Mouse (Mus musculus) lung, embryonic 15.5 days (tissue): Measurements from ENCODE around the gene Galnt2. TPM values are rescaled to one million over a fixed set of nuclear protein-coding genes. Genes with fewer than 3 reads are reported as not detected.

Experiments used
- ATAC-seq: fragments of 200-750 bp; cut with Nextera tagmentation; 2 replicates; pipeline ENCODE4 v1.8.0; 2017; ENCODE audit warnings: moderate number of reproducible peaks, borderline replicate concordance; ENCODE audit not compliant: low FRiP score, low TSS enrichment; ENCODE audit errors: extremely low read depth
- H3K27ac ChIP-seq: fragments of 300-500 bp; sonication (generic); 2 replicates; pipeline ENCODE4 v1.5.1; 2015; ENCODE audit warnings: moderate library complexity, mild to moderate bottlenecking, inconsistent platforms
- H3K27me3 ChIP-seq: fragments of 300-500 bp; sonication (generic); 2 replicates; pipeline ENCODE4 v1.6.1; 2015; ENCODE audit warnings: inconsistent platforms
- H3K36me3 ChIP-seq: fragments of 300-500 bp; sonication (generic); 2 replicates; pipeline ENCODE4 v1.6.1; 2015; ENCODE audit warnings: inconsistent platforms
- H3K4me1 ChIP-seq: fragments of 300-500 bp; sonication (generic); 2 replicates; pipeline ENCODE4 v1.6.1; 2015; ENCODE audit warnings: inconsistent platforms
- H3K4me2 ChIP-seq: fragments of 300-500 bp; sonication (generic); 2 replicates; pipeline ENCODE4 v1.6.1; 2015; ENCODE audit warnings: inconsistent platforms, mild to moderate bottlenecking, moderate library complexity
- H3K4me3 ChIP-seq: fragments of 300-500 bp; sonication (generic); 2 replicates; pipeline ENCODE4 v1.5.1; 2015; ENCODE audit warnings: mild to moderate bottlenecking, inconsistent platforms
- H3K9ac ChIP-seq: fragments of 300-500 bp; sonication (generic); 2 replicates; pipeline ENCODE4 v1.6.1; 2015; ENCODE audit warnings: inconsistent platforms
- H3K9me3 ChIP-seq: fragments of 300-500 bp; sonication (generic); 2 replicates; pipeline ENCODE4 v1.6.1; 2016; ENCODE audit warnings: inconsistent platforms
- WGBS: fragments of 180-500 bp; shearing (Covaris S2); methylation state at CpG from one replicate; pipeline ENCODE4 v1.1.7; 2015; 5-methylcytosine and 5-hydroxymethylcytosine counted together
- polyA plus RNA-seq: library from polyadenylated mRNA; unstranded; fragments of >200 nt; fragmentation: Nextera tagmentation; extraction: Ambion mirVana; gene quantifications from 2 replicates; pipeline ENCODE4 v1.2.1, GENCODE M21; 2015

Galnt2 gene
- polyA plus RNA-seq, 1 experiment from 2014 or later, result 55.3 TPM

GRCm38 (mm10) chr8:124235536-124235935 lies 4.3 kb downstream of the Galnt2 start:
- no peaks in the 10 kb centered on the region for H3K9me3 ChIP-seq
- no peak for ATAC-seq
- H3K4me1 ChIP-seq, result peaks cover 31% of the 10 kb centered on the region
- 88% methylated on average over 4 of the region's 4 CpGs for WGBS
- H3K27me3 ChIP-seq, result no peaks in the 10 kb centered on the region
- H3K27ac ChIP-seq, result no peak overlapping the region
- no peaks in the 10 kb centered on the region for H3K36me3 ChIP-seq
- no peak overlapping the region for H3K4me3 ChIP-seq
- H3K4me2 ChIP-seq, result no peak overlapping the region
- no peak overlapping the region for H3K9ac ChIP-seq

- no peak overlapping the region for H3K4me3 ChIP-seq
- ATAC-seq, result no peak
- H3K4me1 ChIP-seq, result peaks cover 35% of the 10 kb centered on the region
- no peak overlapping the region for H3K4me2 ChIP-seq
- H3K36me3 ChIP-seq, result no peaks in the 10 kb centered on the region
- no peaks in the 10 kb centered on the region for H3K9me3 ChIP-seq
- no peak overlapping the region for H3K27ac ChIP-seq
- H3K9ac ChIP-seq, result no peak overlapping the region
- WGBS, result 60% methylated on average over 6 of the region's 6 CpGs
- no peaks in the 10 kb centered on the region for H3K27me3 ChIP-seq
These were observed 8.2 kb downstream of the Galnt2 start for GRCm38 (mm10) chr8:124239350-124239749.

- Histone ChIP-seq H3K27me3 (no peaks in the 10 kb centered on the region), H3K4me3 (no peak overlapping the region), H3K4me1 (peaks cover 35% of the 10 kb centered on the region), H3K9ac (no peak overlapping the region), H3K4me2 (no peak overlapping the region), H3K36me3 (no peaks in the 10 kb centered on the region), H3K27ac (no peak overlapping the region), H3K9me3 (no peaks in the 10 kb centered on the region)
- no peak for ATAC-seq
- 34% methylated on average over 8 of the region's 8 CpGs for WGBS
These were observed 9.7 kb downstream of the Galnt2 start for GRCm38 (mm10) chr8:124240932-124241331.

GRCm38 (mm10) chr8:124242208-124242607 lies 11.0 kb downstream of the Galnt2 start:
- no peak overlapping the region for H3K27ac ChIP-seq
- no peaks in the 10 kb centered on the region for H3K9me3 ChIP-seq
- no peak overlapping the region for H3K9ac ChIP-seq
- peaks cover 37% of the 10 kb centered on the region for H3K4me1 ChIP-seq
- no peak overlapping the region for H3K4me3 ChIP-seq
- H3K36me3 ChIP-seq, result no peaks in the 10 kb centered on the region
- H3K27me3 ChIP-seq, result no peaks in the 10 kb centered on the region
- no peak for ATAC-seq
- 57% methylated on average over 6 of the region's 6 CpGs for WGBS
- H3K4me2 ChIP-seq, result no peak overlapping the region

GRCm38 (mm10) chr8:124242913-124243312 lies 11.7 kb downstream of the Galnt2 start:
- Histone ChIP-seq H3K27me3 (no peaks in the 10 kb centered on the region), H3K27ac (no peak overlapping the region), H3K4me2 (no peak overlapping the region), H3K36me3 (no peaks in the 10 kb centered on the region), H3K9ac (no peak overlapping the region), H3K4me1 (peaks cover 39% of the 10 kb centered on the region), H3K4me3 (no peak overlapping the region), H3K9me3 (no peaks in the 10 kb centered on the region)
- ATAC-seq, result no peak
- WGBS, result 93% methylated on average over 5 of the region's 5 CpGs

GRCm38 (mm10) chr8:124247581-124247980 lies 16.4 kb downstream of the Galnt2 start:
- Histone ChIP-seq H3K36me3 (no peaks in the 10 kb centered on the region), H3K27ac (no peak overlapping the region), H3K27me3 (no peaks in the 10 kb centered on the region), H3K9ac (no peak overlapping the region), H3K4me1 (peaks cover 35% of the 10 kb centered on the region), H3K4me2 (no peak overlapping the region), H3K4me3 (no peak overlapping the region), H3K9me3 (no peaks in the 10 kb centered on the region)
- ATAC-seq, result no peak
- WGBS, result 66% methylated on average over 6 of the region's 6 CpGs

- Histone ChIP-seq H3K36me3 (no peaks in the 10 kb centered on the region), H3K27me3 (no peaks in the 10 kb centered on the region), H3K9ac (no peak overlapping the region), H3K4me1 (peaks cover 45% of the 10 kb centered on the region), H3K4me2 (no peak overlapping the region), H3K4me3 (no peak overlapping the region), H3K27ac (no peak overlapping the region), H3K9me3 (no peaks in the 10 kb centered on the region)
- ATAC-seq, result no peak
- 77% methylated on average over 6 of the region's 6 CpGs for WGBS
These were observed 17.5 kb downstream of the Galnt2 start for GRCm38 (mm10) chr8:124248688-124249087.

DNA sequence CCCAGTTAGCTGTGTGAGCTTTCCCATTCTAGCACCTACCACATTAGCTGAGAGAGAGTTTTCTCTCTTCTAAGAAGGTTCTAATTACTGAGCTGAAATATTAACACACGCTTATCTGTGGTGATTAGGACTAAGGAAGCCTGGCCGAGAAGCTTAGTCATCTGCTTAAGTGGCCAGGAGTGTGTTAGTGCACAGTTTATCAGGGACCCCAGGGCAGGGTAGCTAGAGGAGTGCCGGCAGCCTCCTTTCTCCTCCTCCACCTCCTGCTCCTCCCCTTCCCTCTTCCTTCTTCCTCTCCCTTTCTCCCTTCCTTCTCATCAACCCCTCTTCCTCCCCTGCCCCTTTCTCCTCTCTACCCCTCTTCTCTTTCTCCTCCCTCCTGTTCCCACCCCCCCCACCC lies 19.1 kb downstream of the Galnt2 start:
- Histone ChIP-seq H3K9me3 (no peaks in the 10 kb centered on the region), H3K9ac (no peak overlapping the region), H3K36me3 (no peaks in the 10 kb centered on the region), H3K27me3 (no peaks in the 10 kb centered on the region), H3K27ac (peak overlapping the region; percentile 0; the same call in 1 of the 2 replicates), H3K4me2 (no peak overlapping the region), H3K4me3 (no peak overlapping the region), H3K4me1 (peaks cover 48% of the 10 kb centered on the region)
- no peak for ATAC-seq
- 14% methylated on average over 3 of the region's 3 CpGs for WGBS

DNA sequence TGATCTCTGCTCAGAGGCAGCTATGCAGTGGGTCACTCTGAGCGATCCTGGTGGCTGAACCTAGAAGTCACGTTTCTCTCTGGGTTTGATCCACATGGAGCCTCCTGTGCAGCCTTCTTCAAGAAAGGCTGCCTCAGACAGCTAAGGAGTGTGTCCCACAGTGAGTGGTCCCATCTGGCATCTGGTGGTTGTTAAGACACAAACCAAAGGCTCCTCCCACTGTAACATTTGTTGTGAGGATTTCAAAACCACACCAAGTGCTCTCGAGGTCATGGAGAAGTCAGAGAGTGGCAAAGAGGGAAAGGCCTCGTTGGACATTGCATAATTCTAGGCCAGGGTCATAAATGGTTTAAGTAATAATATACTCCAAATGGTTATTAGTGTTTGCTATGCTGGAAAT lies 19.6 kb downstream of the Galnt2 start:
- WGBS, result 14% methylated on average over 4 of the region's 4 CpGs
- Histone ChIP-seq H3K9ac (no peak overlapping the region), H3K4me1 (peaks cover 49% of the 10 kb centered on the region), H3K4me2 (no peak overlapping the region), H3K4me3 (no peak overlapping the region), H3K27me3 (no peaks in the 10 kb centered on the region), H3K9me3 (no peaks in the 10 kb centered on the region), H3K36me3 (no peaks in the 10 kb centered on the region), H3K27ac (peak overlapping the region; percentile 0; the same call in 1 of the 2 replicates)
- ATAC-seq, result peak; percentile 84

DNA sequence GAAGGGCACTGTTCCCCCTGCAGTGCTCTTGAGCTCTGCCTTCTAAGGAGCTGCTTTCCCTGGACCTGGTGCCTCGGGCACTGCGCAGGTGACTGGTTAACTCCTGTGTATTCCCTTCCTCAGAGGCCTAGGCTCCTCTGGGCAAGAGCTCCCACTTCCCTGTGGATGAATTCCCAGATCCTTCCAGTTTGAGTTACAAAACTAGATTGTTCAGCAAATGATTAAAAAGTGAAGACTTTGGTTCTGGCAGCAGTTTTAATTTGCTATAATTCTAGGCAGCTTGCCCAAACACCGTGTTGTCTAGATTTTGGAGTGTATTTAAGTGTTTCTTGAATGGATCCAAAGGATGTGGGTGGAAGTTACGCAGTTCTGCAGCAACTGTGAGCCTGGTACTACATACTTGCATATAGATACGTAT lies 21.4 kb downstream of the Galnt2 start:
- no peak for ATAC-seq
- Histone ChIP-seq H3K4me2 (no peak overlapping the region), H3K27me3 (no peaks in the 10 kb centered on the region), H3K36me3 (no peaks in the 10 kb centered on the region), H3K9ac (no peak overlapping the region), H3K4me3 (no peak overlapping the region), H3K9me3 (no peaks in the 10 kb centered on the region), H3K27ac (peak overlapping the region; percentile 79), H3K4me1 (peaks cover 62% of the 10 kb centered on the region)
- 51% methylated on average over 5 of the region's 5 CpGs for WGBS

DNA sequence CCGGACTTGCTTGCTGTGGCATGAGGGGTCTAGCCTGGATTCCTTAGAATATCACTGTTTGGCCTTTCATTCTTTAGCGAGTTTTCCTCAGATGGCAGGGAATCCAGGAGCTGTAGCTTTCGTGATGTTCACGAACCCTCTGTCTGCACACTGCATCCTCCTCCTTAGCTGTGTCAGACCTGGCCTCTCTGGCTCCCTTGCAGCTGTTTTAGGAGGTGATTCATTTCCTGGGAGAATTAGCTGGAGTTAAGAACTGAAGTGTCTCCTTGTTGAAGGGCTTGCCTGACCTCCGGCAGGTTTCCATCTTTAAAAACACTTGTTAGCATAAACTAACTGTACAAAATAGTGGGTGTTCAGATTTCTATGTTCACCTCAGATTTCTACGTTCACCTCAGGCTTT lies 22.7 kb downstream of the Galnt2 start:
- Histone ChIP-seq H3K4me3 (no peak overlapping the region), H3K9me3 (no peaks in the 10 kb centered on the region), H3K4me1 (peaks cover 65% of the 10 kb centered on the region), H3K27ac (no peak overlapping the region), H3K36me3 (no peaks in the 10 kb centered on the region), H3K4me2 (no peak overlapping the region), H3K27me3 (no peaks in the 10 kb centered on the region), H3K9ac (no peak overlapping the region)
- 75% methylated on average over 6 of the region's 6 CpGs for WGBS
- no peak for ATAC-seq

DNA sequence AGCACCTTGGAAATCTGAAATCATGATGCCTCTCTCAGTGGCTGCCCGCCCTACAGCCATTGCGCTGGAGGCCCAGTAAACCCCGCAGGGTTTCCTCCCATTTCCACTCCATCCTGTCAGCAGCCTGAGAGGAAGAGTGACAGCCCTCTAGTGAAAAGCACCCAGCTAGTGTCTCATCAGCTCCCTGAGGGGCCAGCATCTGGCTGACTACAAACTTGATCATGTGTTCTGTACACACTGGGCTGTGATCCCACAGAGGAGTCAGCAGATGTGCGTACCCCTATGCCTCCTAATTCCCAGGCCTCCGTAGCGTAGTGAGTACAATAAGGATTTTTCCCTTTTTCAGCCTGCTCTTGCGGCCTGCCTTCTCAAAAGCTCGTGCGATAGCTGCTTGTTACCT lies 25.6 kb downstream of the Galnt2 start:
- H3K9me3 ChIP-seq, result no peaks in the 10 kb centered on the region
- H3K4me3 ChIP-seq, result no peak overlapping the region
- H3K27me3 ChIP-seq, result no peaks in the 10 kb centered on the region
- no peak overlapping the region for H3K9ac ChIP-seq
- H3K36me3 ChIP-seq, result no peaks in the 10 kb centered on the region
- peak; percentile 39; the same call in 1 of the 2 replicates for ATAC-seq
- H3K4me2 ChIP-seq, result no peak overlapping the region
- H3K27ac ChIP-seq, result 0 out of 2 replicates have a peak overlapping the region, but pooled peaks have one; percentile 21
- peaks cover 55% of the 10 kb centered on the region for H3K4me1 ChIP-seq
- WGBS, result 58% methylated on average over 9 of the region's 9 CpGs

DNA sequence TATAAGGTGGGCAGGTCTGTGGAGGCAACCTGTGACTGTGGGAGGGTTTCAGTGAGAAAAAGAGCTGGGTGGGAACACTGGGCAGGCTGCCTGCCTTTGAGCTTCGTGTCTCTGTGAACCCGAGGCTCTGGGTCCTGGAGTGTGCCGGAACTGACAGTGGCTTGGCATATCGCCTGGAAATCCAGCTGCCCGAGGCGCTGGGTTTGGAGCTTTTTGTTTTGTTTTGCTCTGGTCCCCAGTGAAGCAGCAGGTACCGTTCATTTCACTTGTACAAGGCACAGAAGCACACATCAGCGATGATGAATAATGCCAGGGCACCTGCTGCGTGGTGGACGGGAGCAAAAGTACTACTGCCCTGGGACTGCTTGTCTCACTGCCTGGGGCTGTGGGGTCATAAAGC lies 26.2 kb downstream of the Galnt2 start:
- H3K4me3 ChIP-seq, result no peak overlapping the region
- no peak overlapping the region; the same call in 1 of the 2 replicates for H3K4me2 ChIP-seq
- H3K9me3 ChIP-seq, result no peaks in the 10 kb centered on the region
- ATAC-seq, result peak; percentile 62; the same call in 1 of the 2 replicates
- WGBS, result 38% methylated on average over 10 of the region's 10 CpGs
- H3K27me3 ChIP-seq, result no peaks in the 10 kb centered on the region
- peaks cover 50% of the 10 kb centered on the region for H3K4me1 ChIP-seq
- H3K9ac ChIP-seq, result no peak overlapping the region
- H3K27ac ChIP-seq, result 0 out of 2 replicates have a peak overlapping the region, but pooled peaks have one; percentile 21
- H3K36me3 ChIP-seq, result no peaks in the 10 kb centered on the region
